Mouse (Mus musculus) stomach, embryonic 14.5 days (tissue): Measurements from ENCODE around the gene Olfr965. TPM values are rescaled to one million over a fixed set of nuclear protein-coding genes. Genes with fewer than 3 reads are reported as not detected.

Source experiments
- ATAC-seq: fragments of 200-750 bp; cut with Nextera tagmentation; 2 replicates; pipeline ENCODE4 v1.8.0; 2017; ENCODE audit warnings: low read depth, moderate TSS enrichment; ENCODE audit not compliant: insufficient number of reproducible peaks, insufficient read depth, low FRiP score
- H3K27ac ChIP-seq: fragments of 300-500 bp; sonication (generic); 2 replicates; pipeline ENCODE4 v1.5.1; 2014; ENCODE audit warnings: mild to moderate bottlenecking, low read length, moderate library complexity, mixed read lengths
- H3K27me3 ChIP-seq: fragments of 300-500 bp; sonication (generic); 2 replicates; pipeline ENCODE4 v1.6.1; 2014; ENCODE audit warnings: low read length, control low read depth, mixed read lengths; ENCODE audit not compliant: control insufficient read depth, insufficient read depth
- H3K36me3 ChIP-seq: fragments of 300-500 bp; sonication (generic); 2 replicates; pipeline ENCODE4 v1.6.1; 2014; ENCODE audit warnings: mild to moderate bottlenecking, control low read depth, low read length, moderate library complexity, mixed read lengths; ENCODE audit not compliant: control insufficient read depth, insufficient read depth
- H3K4me1 ChIP-seq: fragments of 300-500 bp; sonication (generic); 2 replicates; pipeline ENCODE4 v1.6.1; 2014; ENCODE audit warnings: low read length, control low read depth, mixed read lengths; ENCODE audit not compliant: control insufficient read depth, insufficient read depth
- H3K4me2 ChIP-seq: fragments of 300-500 bp; sonication (generic); replicated peaks from 2 replicates; pipeline ENCODE4 v1.6.1; 2014; ENCODE audit warnings: low read depth, low read length, control low read depth
- H3K4me3 ChIP-seq: fragments of 300-500 bp; sonication (generic); 2 replicates; pipeline ENCODE4 v1.5.1; 2014; ENCODE audit warnings: low read depth, low read length, control low read depth
- H3K9ac ChIP-seq: fragments of 300-500 bp; sonication (generic); replicated peaks from 2 replicates; pipeline ENCODE4 v1.6.1; 2014; ENCODE audit warnings: low read depth, mild to moderate bottlenecking, control low read depth, low read length, moderate library complexity, mixed read lengths
- H3K9me3 ChIP-seq: fragments of 300-500 bp; sonication (generic); 2 replicates; pipeline ENCODE4 v1.6.1; 2016; ENCODE audit warnings: low read depth, low read length, control low read depth; ENCODE audit not compliant: control insufficient read depth
- WGBS: fragments of 180-500 bp; shearing (Covaris S2); extraction: QIAGEN DNeasy Blood & Tissue Kit; methylation state at CpG from one replicate; pipeline ENCODE4 v1.1.7; 2014; 5-methylcytosine and 5-hydroxymethylcytosine counted together
- polyA plus RNA-seq: library from polyadenylated mRNA; unstranded; fragments of >200 nt; fragmentation: Nextera tagmentation; extraction: Ambion mirVana; gene quantifications from 2 replicates; pipeline ENCODE4 v1.2.1, GENCODE M21; 2014

The Olfr965 gene
- polyA plus RNA-seq, 1 experiment from 2014 or later, result not detected

- H3K9me3 ChIP-seq, result no peaks in the 10 kb centered on the region
- no peaks in the 10 kb centered on the region for H3K27me3 ChIP-seq
- H3K4me3 ChIP-seq, result no peak within 1 kb of the TSS
- no peak within 1 kb of the TSS for H3K4me2 ChIP-seq
- no peaks in the 10 kb centered on the region for H3K36me3 ChIP-seq
- H3K9ac ChIP-seq, result no peak within 1 kb of the TSS
- no peak within 1 kb of the TSS for H3K27ac ChIP-seq
- H3K4me1 ChIP-seq, result no peaks in the 10 kb centered on the region
- ATAC-seq, result no peak
Measured at GRCm38 (mm10) chr9:39730678-39731077, 19.5 kb downstream of the Olfr965 start, which contains the start of gene Olfr150. Olfr150 (plus strand) TSS chr9:39730978.

GRCm38 (mm10) chr9:39740741-39741140 lies 29.6 kb downstream of the Olfr965 start:
- H3K4me2 ChIP-seq, result no peak overlapping the region
- WGBS, result 83% methylated on average over 1 of the region's 1 CpGs
- ATAC-seq, result no peak

GRCm38 (mm10) chr9:39745949-39746348 lies 34.8 kb downstream of the Olfr965 start, which contains the start of gene Olfr967:
Olfr967 (plus strand) TSS chr9:39746249.
- H3K4me3 ChIP-seq, result no peak within 1 kb of the TSS
- no peaks in the 10 kb centered on the region for H3K9me3 ChIP-seq
- H3K4me2 ChIP-seq, result no peak within 1 kb of the TSS
- H3K36me3 ChIP-seq, result no peaks in the 10 kb centered on the region
- no peaks in the 10 kb centered on the region for H3K27me3 ChIP-seq
- no peaks in the 10 kb centered on the region for H3K4me1 ChIP-seq
- ATAC-seq, result no peak
- H3K27ac ChIP-seq, result no peak within 1 kb of the TSS
- H3K9ac ChIP-seq, result no peak within 1 kb of the TSS

More at GRCm38 (mm10) chr9:39740741-39741140, 29.6 kb downstream of the Olfr965 start:
- no peaks in the 10 kb centered on the region for H3K36me3 ChIP-seq
- no peaks in the 10 kb centered on the region for H3K4me1 ChIP-seq
- no peak overlapping the region for H3K27ac ChIP-seq
- H3K27me3 ChIP-seq, result no peaks in the 10 kb centered on the region
- H3K4me3 ChIP-seq, result no peak overlapping the region
- no peak overlapping the region for H3K9ac ChIP-seq
- no peaks in the 10 kb centered on the region for H3K9me3 ChIP-seq

GRCm38 (mm10) chr9:39746428-39746827 lies 35.3 kb downstream of the Olfr965 start:
- Histone ChIP-seq H3K9ac (no peak overlapping the region), H3K27me3 (no peaks in the 10 kb centered on the region), H3K36me3 (no peaks in the 10 kb centered on the region), H3K4me2 (no peak overlapping the region), H3K4me1 (no peaks in the 10 kb centered on the region), H3K9me3 (no peaks in the 10 kb centered on the region), H3K27ac (no peak overlapping the region), H3K4me3 (no peak overlapping the region)
- no peak for ATAC-seq
- 88% methylated on average over 1 of the region's 1 CpGs for WGBS

Other genes starting within 250 kb of the Olfr965 start
- gene Olfr955, start 239.4 kb upstream of the Olfr965 start, polyA plus RNA-seq, result not detected in 2 replicates
- gene Olfr44, start 217.4 kb upstream of the Olfr965 start, polyA plus RNA-seq, result not detected in 2 replicates
- not detected in 2 replicates for gene Olfr957, start 195.5 kb upstream of the Olfr965 start, polyA plus RNA-seq
- not detected in 2 replicates for gene Olfr958, start 157.3 kb upstream of the Olfr965 start, polyA plus RNA-seq
- not detected in 2 replicates for gene Olfr959, start 135.8 kb upstream of the Olfr965 start, polyA plus RNA-seq
- gene AW551984, start 107.0 kb upstream of the Olfr965 start, polyA plus RNA-seq, result 34.6 and 39.9 TPM in 2 replicates
- not detected in 2 replicates for gene Olfr148, start 100.7 kb upstream of the Olfr965 start, polyA plus RNA-seq
- gene Olfr960, start 90.0 kb upstream of the Olfr965 start, polyA plus RNA-seq, result not detected in 2 replicates
- gene Olfr961, start 66.3 kb upstream of the Olfr965 start, polyA plus RNA-seq, result not detected in 2 replicates
- gene Olfr963, start 44.1 kb upstream of the Olfr965 start, polyA plus RNA-seq, result not detected in 2 replicates
- gene Olfr149, start 4.2 kb upstream of the Olfr965 start, polyA plus RNA-seq, result not detected in 2 replicates
- gene Olfr150, start 19.6 kb downstream of the Olfr965 start, polyA plus RNA-seq, result not detected in 2 replicates
- gene Olfr967, start 34.9 kb downstream of the Olfr965 start, polyA plus RNA-seq, result not detected in 2 replicates
- gene Olfr968, start 71.9 kb downstream of the Olfr965 start, polyA plus RNA-seq, result not detected in 2 replicates
- not detected in 2 replicates for gene Olfr969, start 79.6 kb downstream of the Olfr965 start, polyA plus RNA-seq
- not detected in 2 replicates for gene Olfr970, start 97.5 kb downstream of the Olfr965 start, polyA plus RNA-seq
- gene Olfr971, start 125.5 kb downstream of the Olfr965 start, polyA plus RNA-seq, result not detected in 2 replicates
- not detected in 2 replicates for gene Olfr972, start 155.1 kb downstream of the Olfr965 start, polyA plus RNA-seq
- gene Olfr229, start 196.0 kb downstream of the Olfr965 start, polyA plus RNA-seq, result not detected in 2 replicates
- gene Olfr974, start 226.1 kb downstream of the Olfr965 start, polyA plus RNA-seq, result not detected in 2 replicates
- gene Olfr975, start 240.7 kb downstream of the Olfr965 start, polyA plus RNA-seq, result 0.09 TPM in 1 of 2 replicates, not detected in the other
- gene Olfr976, start 249.8 kb downstream of the Olfr965 start, polyA plus RNA-seq, result not detected in 2 replicates